Mouse (Mus musculus): ENCODE results near the gene Osbpl8.

GRCm38 (mm10) chr10:111137905-111138304, 26.6 kb upstream of the Osbpl8 start:
- TF ChIP-seq CTCF (IDR thresholded peaks at IDR 0.05; ENCODE audit: low read depth) (no peak), EP300 (IDR thresholded peaks at IDR 0.05; ENCODE audit: low read depth) (no peak)
